Mouse (Mus musculus): ENCODE data around the gene Gtf2a1l. TPM values are rescaled to one million over a fixed set of nuclear protein-coding genes. Genes with fewer than 3 reads are reported as not detected.

Gene Gtf2a1l
- total RNA-seq, 1 experiment from 2014 or later: not detected

- DNase-seq: no peak
Observed at GRCm38 (mm10) chr17:88653375-88653769, 15.1 kb upstream of the Gtf2a1l start.

GRCm38 (mm10) chr17:88658510-88658909 is 9.9 kb upstream of the Gtf2a1l start:
- DNase-seq: peak; percentile 13

GRCm38 (mm10) chr17:88666076-88666475 is 2.4 kb upstream of the Gtf2a1l start:
- no peak for DNase-seq

GRCm38 (mm10) chr17:88669921-88670320 is 1.5 kb downstream of the Gtf2a1l start:
- DNase-seq: no peak

- no peak for DNase-seq
Observed at GRCm38 (mm10) chr17:88670800-88671199, 2.3 kb downstream of the Gtf2a1l start.

GRCm38 (mm10) chr17:88675310-88676309 is 7.2 kb downstream of the Gtf2a1l start:
- no peak for DNase-seq

GRCm38 (mm10) chr17:88688226-88688625 is 19.8 kb downstream of the Gtf2a1l start:
- DNase-seq: no peak

GRCm38 (mm10) chr17:88696656-88697333 is 28.3 kb downstream of the Gtf2a1l start:
- no peak for DNase-seq

GRCm38 (mm10) chr17:88700901-88701300 is 32.4 kb downstream of the Gtf2a1l start:
- DNase-seq: no peak

GRCm38 (mm10) chr17:88702345-88702744 is 33.9 kb downstream of the Gtf2a1l start:
- no peak for DNase-seq

GRCm38 (mm10) chr17:88703112-88703511 is 34.7 kb downstream of the Gtf2a1l start:
- DNase-seq: no peak

- DNase-seq: no peak
Observed at GRCm38 (mm10) chr17:88706231-88706649, 37.8 kb downstream of the Gtf2a1l start.

- DNase-seq: no peak
Observed at GRCm38 (mm10) chr17:88749646-88750045, 81.2 kb downstream of the Gtf2a1l start.

GRCm38 (mm10) chr17:88752827-88753471 is 84.5 kb downstream of the Gtf2a1l start:
- DNase-seq: peak; percentile 41

- DNase-seq: no peak
Observed at GRCm38 (mm10) chr17:88753472-88753857, 85.0 kb downstream of the Gtf2a1l start.

GRCm38 (mm10) chr17:88755776-88756175 is 87.3 kb downstream of the Gtf2a1l start:
- no peak for DNase-seq

GRCm38 (mm10) chr17:88758003-88758437 is 89.6 kb downstream of the Gtf2a1l start:
- DNase-seq: no peak

- no peak for DNase-seq
Observed at GRCm38 (mm10) chr17:88763396-88764135, 95.1 kb downstream of the Gtf2a1l start.

GRCm38 (mm10) chr17:88764136-88764485 is 95.7 kb downstream of the Gtf2a1l start:
- DNase-seq: no peak

Data from adrenal gland, postnatal 14 days (tissue).